Comparison of ENCODE assay signal across 12 mouse cellular contexts in genomic region chr9:46155026-46155425, GRCm38 (mm10).
"Had no signal": no experiment of that assay in that cellular context is flagged by ENCODE, and none has a peak within 500 bp of the region (broad histone marks: within the 10 kb centered on the region; RNA-seq: fewer than 3 reads in every experiment).

No protein-coding gene starts in this region.

- H3K36me3 ChIP-seq: intestine, embryonic 15.5 days; neural tube, embryonic 15.5 days had no signal

- H3K27me3 ChIP-seq: intestine, embryonic 15.5 days; liver, embryonic 12.5 days; neural tube, embryonic 15.5 days had no signal

- DNase-seq: kidney, adult 18-20 months; kidney, postnatal 10 days; kidney, postnatal 4 days; layer of hippocampus, postnatal 36 days; lung, postnatal 4 days; midbrain, embryonic 14.5 days; spleen, adult 18-20 months had no signal

- H3K4me3 ChIP-seq: intestine, embryonic 15.5 days; liver, embryonic 12.5 days; midbrain, embryonic 10.5 days; myocyte; neural tube, embryonic 15.5 days had no signal

- H3K27ac ChIP-seq: intestine, embryonic 15.5 days; liver, embryonic 12.5 days; midbrain, embryonic 10.5 days; neural tube, embryonic 15.5 days had no signal

- H3K4me2 ChIP-seq: intestine, embryonic 15.5 days; liver, embryonic 12.5 days; neural tube, embryonic 15.5 days had no signal

- ATAC-seq: intestine, embryonic 15.5 days; liver, embryonic 12.5 days had no signal

- H3K9ac ChIP-seq: intestine, embryonic 15.5 days; liver, embryonic 12.5 days; neural tube, embryonic 15.5 days had no signal

- H3K9me3 ChIP-seq: intestine, embryonic 15.5 days; liver, embryonic 12.5 days; midbrain, embryonic 10.5 days; neural tube, embryonic 15.5 days had no signal
